Mouse (Mus musculus): ENCODE data around the gene Uqcc1.

Gene Uqcc1

DNA sequence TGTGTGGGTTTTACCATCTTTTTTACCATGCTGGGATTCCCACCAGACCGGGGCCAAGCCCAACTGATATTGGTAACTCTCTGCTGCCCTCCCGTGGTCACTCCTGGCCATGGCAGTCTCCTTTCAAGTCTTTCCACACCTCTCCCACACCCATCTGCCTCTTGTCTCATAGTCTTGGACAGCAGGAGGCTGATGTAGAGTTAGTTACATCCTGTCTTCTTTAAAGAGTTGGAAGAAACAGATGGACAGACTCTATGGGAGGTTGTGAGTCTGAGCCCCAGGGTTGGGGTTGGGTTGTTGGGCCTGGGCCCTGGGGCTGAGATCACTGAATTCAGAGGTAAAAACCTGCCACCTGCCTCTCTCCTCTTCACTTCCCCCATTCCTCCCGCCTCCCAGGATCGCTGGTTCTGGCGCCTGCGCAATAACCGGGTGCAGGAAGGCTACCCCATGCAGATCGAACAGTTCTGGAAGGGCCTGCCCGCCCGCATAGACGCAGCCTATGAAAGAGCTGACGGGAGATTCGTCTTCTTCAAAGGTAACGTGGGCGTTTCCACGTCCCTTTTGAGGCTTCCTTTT, 118.2 kb downstream of the Uqcc1 start:
- peak; percentile 84 for DNase-seq

DNA sequence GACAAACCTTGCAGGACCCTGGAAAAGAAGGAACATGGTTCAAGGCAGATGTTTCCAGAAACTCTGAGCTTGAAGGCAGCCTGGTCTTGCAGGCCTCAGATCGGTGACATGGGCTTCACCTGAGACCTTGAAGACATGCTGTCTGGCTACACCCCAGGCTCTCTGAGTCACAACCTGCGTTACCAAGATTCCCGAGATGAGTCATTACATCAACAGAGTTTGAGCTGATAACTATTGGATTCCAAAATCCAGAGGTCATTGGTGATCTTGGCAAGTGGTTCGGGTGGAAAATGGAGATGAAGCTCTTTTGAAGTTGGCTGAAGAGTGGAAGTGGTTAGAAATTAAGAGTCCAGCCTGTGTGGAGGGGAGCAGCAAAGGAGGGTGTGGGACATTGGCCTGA, 120.5 kb downstream of the Uqcc1 start:
- no peak for DNase-seq

DNA sequence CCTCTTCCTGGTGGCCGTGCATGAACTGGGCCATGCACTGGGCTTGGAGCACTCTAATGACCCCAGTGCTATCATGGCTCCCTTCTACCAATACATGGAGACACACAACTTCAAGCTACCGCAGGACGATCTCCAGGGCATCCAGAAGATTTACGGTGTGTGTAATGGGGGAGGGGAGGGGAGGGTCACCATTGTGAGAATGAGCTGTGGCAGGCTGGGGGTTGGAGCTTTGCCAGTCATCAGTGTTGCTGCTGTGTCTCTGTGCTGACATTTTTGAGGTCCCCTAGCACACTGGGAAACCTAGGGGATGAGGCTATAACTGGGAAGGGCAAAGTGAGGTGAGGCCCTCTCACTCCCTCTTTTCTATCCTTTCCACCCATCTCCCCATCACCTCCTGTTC, 122.7 kb downstream of the Uqcc1 start:
- no peak for DNase-seq

DNA sequence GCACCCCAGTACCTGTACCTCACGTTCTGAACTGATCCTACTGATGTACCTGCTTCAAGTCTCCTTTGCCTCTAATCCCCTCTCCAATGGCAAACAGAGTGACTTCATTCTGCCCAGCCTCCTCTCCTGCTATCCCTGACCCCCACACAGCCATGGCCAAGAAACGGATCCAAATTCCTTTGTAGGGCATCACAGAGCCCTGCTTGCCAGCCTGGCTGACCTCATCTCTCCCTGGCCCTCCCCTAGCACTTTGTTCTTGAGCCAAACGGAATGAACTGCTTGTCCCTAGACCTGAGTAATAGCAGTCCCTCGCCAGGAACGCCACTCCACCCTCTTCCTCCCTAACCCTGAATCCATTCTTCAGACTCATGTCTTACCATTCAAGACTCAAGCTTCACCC, 123.6 kb downstream of the Uqcc1 start:
- DNase-seq: peak; percentile 29

DNA sequence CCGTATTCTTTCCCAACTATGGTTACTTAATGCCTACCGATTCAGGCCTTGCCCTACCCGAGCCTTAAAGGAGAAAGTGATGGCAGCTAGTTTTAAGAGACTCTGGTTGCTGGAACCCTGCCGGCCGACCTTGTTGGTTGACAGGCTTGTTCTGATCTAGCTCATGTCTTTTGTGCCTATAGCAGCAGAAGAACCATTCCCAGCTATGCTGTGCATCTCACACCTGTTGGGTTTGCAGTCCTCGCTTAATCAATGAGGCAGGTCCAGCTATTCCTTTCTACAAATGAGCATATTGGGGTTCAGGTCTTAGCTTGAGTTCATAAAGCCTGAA, 124.2 kb downstream of the Uqcc1 start:
- no peak for DNase-seq

DNA sequence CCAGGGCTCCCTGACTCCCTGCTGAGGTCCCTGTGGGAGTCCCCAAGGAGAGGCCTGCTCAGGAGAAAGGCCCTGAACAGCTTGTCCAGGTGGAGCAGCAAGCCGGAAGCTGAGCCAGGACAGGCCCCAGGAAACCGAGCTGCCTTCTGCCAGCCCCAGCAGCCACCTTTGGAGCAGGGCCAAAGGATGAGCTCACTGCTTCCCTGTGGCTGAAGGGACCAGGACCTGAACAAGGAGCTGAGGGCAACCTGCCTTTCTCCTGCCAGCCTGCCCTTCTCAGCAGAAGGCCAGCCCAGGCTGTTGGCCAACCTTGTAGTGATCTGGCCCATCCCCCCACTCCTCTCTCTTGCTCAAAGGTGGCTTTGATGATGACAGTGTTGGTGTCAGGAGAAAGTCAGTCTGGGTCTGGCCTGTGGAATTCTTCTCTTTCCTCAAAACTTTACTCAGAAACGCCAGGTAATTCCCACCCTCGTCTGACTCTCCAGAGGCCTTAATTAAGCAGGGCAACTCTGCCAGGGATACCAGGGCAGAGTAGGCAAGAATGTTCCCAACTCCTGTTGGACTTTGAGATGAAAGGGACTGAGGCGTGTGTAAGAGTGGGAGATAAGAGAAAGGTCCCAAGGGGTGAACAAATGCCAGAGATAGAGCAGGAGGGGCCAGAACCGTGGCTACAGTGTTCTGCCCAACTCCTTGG, 124.7 kb downstream of the Uqcc1 start:
- peak; percentile 48 for DNase-seq

DNA sequence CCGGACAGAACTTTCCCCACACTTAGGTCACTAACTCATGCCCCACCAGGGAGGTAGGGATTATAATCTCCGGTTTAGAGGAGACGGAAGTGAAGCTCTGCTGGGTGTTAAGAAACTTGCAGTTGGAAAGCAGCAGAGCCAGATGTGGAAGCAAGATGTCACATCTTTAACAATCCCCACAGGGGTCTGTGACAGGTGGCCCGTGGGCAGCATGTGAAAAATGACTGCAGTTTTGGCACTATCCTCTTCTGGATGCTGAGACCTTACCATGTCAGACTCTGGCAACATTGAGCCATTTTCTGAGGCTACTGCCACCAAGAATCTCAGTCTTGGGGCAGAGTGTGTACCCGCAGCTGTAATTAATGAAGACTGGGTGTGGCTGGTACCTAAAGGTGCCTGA, 126.1 kb downstream of the Uqcc1 start:
- no peak for DNase-seq

DNA sequence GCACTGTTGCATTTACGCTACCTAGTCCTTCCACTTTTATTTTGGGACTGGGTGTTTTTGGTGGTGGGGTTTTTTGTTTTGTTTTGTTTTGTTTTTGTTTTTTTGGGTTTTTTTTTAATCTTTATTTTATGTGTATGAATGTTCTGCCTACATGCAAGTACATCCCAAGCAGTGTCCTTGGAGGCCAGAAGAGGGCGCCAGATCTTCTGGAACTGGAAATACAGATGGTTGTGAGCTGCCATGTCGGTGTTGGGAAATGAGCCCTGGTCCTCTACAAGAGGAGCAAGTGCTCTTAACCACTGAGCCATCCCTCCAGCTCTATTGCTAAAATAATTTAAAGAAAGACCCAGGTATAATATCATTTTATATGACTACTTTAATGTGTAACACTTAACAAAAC, 127.3 kb downstream of the Uqcc1 start:
- DNase-seq: no peak

DNA sequence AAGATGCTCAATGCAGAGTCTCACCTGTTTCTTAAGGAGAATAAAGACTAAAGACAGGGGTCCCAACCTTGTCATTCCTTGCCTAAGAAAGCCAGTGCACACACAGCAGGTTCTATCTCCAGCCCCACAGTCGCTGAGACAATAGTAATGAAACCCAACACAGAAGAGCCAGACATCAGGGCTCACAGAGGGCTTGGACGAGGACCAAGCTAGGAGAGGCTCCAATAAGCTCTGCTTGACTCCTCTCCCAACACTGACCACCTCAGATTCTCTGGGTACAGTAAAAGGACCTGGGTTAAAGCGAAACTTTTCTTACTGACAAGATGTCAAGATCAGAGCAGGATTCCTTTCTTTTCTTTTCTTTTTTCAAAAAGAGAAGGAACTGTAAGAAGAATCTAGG, 131.5 kb downstream of the Uqcc1 start:
- no peak for DNase-seq

Data from lung, postnatal 14 days (tissue).